27 mouse cellular contexts compared by ENCODE assay signal in genomic region chr8:95058661-95059060, GRCm38 (mm10). TPM values are rescaled to one million over a fixed set of nuclear protein-coding genes. Genes with fewer than 3 reads are reported as not detected.
DNase-seq lines count a peak whose midpoint lies in the region; ATAC-seq and TF ChIP-seq lines count a peak whose summit lies in the region.
"Had no signal": no experiment of that assay in that cellular context is flagged by ENCODE, and none has a peak within 500 bp of the region (broad histone marks: within the 10 kb centered on the region; RNA-seq: fewer than 3 reads in every experiment).

No protein-coding gene starts in this region.

- H3K27me3 ChIP-seq in liver, postnatal 0 days (ENCODE audit: insufficient read depth, low read length), result no peaks in the 10 kb centered on the region
- no peaks in the 10 kb centered on the region for H3K27me3 ChIP-seq in hindbrain, embryonic 10.5 days (ENCODE audit: insufficient read depth, poor library complexity, severe bottlenecking)
- H3K27me3 ChIP-seq: embryonic facial prominence, embryonic 15.5 days; forebrain, embryonic 15.5 days; heart, embryonic 13.5 days; hindbrain, embryonic 15.5 days; limb, embryonic 13.5 days; midbrain, embryonic 12.5 days had no signal

- H3K9ac ChIP-seq in liver, postnatal 0 days (replicated peaks), result no peak overlapping the region
- H3K9ac ChIP-seq: embryonic facial prominence, embryonic 15.5 days; forebrain, embryonic 15.5 days; heart, embryonic 13.5 days; hindbrain, embryonic 15.5 days; limb, embryonic 13.5 days; midbrain, embryonic 12.5 days had no signal

- TF ChIP-seq EP300 in liver, postnatal 0 days (IDR thresholded peaks at IDR 0.05; ENCODE audit: low read depth), result no peak

- no peak overlapping the region for H3K4me3 ChIP-seq in liver, postnatal 0 days (ENCODE audit: low read depth, low read length)
- H3K4me3 ChIP-seq in hindbrain, embryonic 10.5 days, result no peak overlapping the region
- H3K4me3 ChIP-seq: embryonic facial prominence, embryonic 15.5 days; forebrain, embryonic 15.5 days; heart, embryonic 13.5 days; hindbrain, embryonic 15.5 days; layer of hippocampus, adult 2 months; limb, embryonic 13.5 days; midbrain, embryonic 12.5 days had no signal

- H3K4me1 ChIP-seq in liver, postnatal 0 days (ENCODE audit: insufficient read depth), result peaks cover 18% of the 10 kb centered on the region; the same call in 1 of the 2 replicates
- H3K4me1 ChIP-seq in hindbrain, embryonic 10.5 days (replicated peaks), result 0 out of 2 replicates have a peak, but pooled peaks cover 3% of the 10 kb centered on the region
- H3K4me1 ChIP-seq: embryonic facial prominence, embryonic 15.5 days; forebrain, embryonic 15.5 days; limb, embryonic 13.5 days had no signal

- ATAC-seq in liver, postnatal 0 days, result no peak
- ATAC-seq: forebrain, embryonic 15.5 days; lung, postnatal 0 days had no signal

- peak overlapping the region; percentile 35; the same call in 1 of the 2 replicates for H3K4me2 ChIP-seq in liver, postnatal 0 days (ENCODE audit: low read depth, low read length)
- H3K4me2 ChIP-seq: embryonic facial prominence, embryonic 15.5 days; forebrain, embryonic 15.5 days; heart, embryonic 13.5 days; hindbrain, embryonic 15.5 days; limb, embryonic 13.5 days; midbrain, embryonic 12.5 days had no signal

- no peak overlapping the region; the same call in 1 of the 2 replicates for H3K27ac ChIP-seq in liver, postnatal 0 days (ENCODE audit: low read depth)
- no peak overlapping the region for H3K27ac ChIP-seq in hindbrain, embryonic 10.5 days
- H3K27ac ChIP-seq: embryonic facial prominence, embryonic 15.5 days; forebrain, embryonic 15.5 days; heart, embryonic 13.5 days; hindbrain, embryonic 15.5 days; layer of hippocampus, adult 2 months; limb, embryonic 13.5 days; macrophage; midbrain, embryonic 12.5 days had no signal

- intact Hi-C loops in left cerebral cortex, postnatal 14 days (cut with DNase I), result no loop called here

- DNase-seq in thymus, postnatal 0 days (ENCODE audit: low spot score), result peak; percentile 52
- no peak for DNase-seq in thymus, postnatal 4 days
- DNase-seq in MEL-GATA-1-ER (ENCODE audit: extremely low read depth, low read depth), result peak; percentile 87
- no peak for DNase-seq in liver, postnatal 0 days
- no peak for DNase-seq in hindbrain, embryonic 10.5 days (ENCODE audit: low spot score)
- DNase-seq in right cerebral cortex, postnatal 4 days, result no peak
- DNase-seq in left cerebral cortex, postnatal 14 days (ENCODE audit: low spot score in 2 of 2), result no peak
- DNase-seq: adrenal gland, postnatal 14 days; cerebellum, adult 9-10 months; heart, adult 18-20 months; heart, postnatal 14 days; kidney, adult 8-10 months; kidney, postnatal 25 days; layer of hippocampus, postnatal 36 days had no signal

- H3K9me3 ChIP-seq in liver, postnatal 0 days (ENCODE audit: low read length), result no peaks in the 10 kb centered on the region
- H3K9me3 ChIP-seq in hindbrain, embryonic 10.5 days, result no peaks in the 10 kb centered on the region
- H3K9me3 ChIP-seq: embryonic facial prominence, embryonic 15.5 days; forebrain, embryonic 15.5 days; heart, embryonic 13.5 days; hindbrain, embryonic 15.5 days; limb, embryonic 13.5 days; midbrain, embryonic 12.5 days had no signal

- WGBS in liver, postnatal 0 days (ENCODE audit: insufficient replicate concordance), result 27% methylated on average over 6 of the region's 6 CpGs
- WGBS in hindbrain, embryonic 10.5 days, result 86% methylated on average over 6 of the region's 6 CpGs

- TF ChIP-seq CTCF in liver, postnatal 0 days (IDR thresholded peaks at IDR 0.05; ENCODE audit: low read depth), result no peak

- no peaks in the 10 kb centered on the region for H3K36me3 ChIP-seq in liver, postnatal 0 days (replicated peaks; ENCODE audit: insufficient read depth, low read length)
- H3K36me3 ChIP-seq in hindbrain, embryonic 10.5 days, result no peaks in the 10 kb centered on the region
- H3K36me3 ChIP-seq: embryonic facial prominence, embryonic 15.5 days; forebrain, embryonic 15.5 days; heart, embryonic 13.5 days; hindbrain, embryonic 15.5 days; limb, embryonic 13.5 days; midbrain, embryonic 12.5 days had no signal

RNA-seq across cellular contexts. Expression of gene Drc7, which starts 3.8 kb away (rescaled TPM):
- polyA plus RNA-seq in thymus, postnatal 0 days (2015; fragmentation: Nextera tagmentation; extraction: Ambion mirVana), result 1.3 TPM in 2 replicates
- polyA plus RNA-seq in liver, postnatal 0 days (2015; fragmentation: Nextera tagmentation; extraction: Ambion mirVana), result 0.21 and 0.28 TPM in 2 replicates
- 0.68 and 0.88 TPM in 2 replicates for polyA plus RNA-seq in hindbrain, embryonic 10.5 days (2016; fragmentation: Nextera tagmentation; extraction: Ambion mirVana)
- total RNA-seq in left cerebral cortex, postnatal 14 days (2021), result 1 to 10 TPM; 1.3 to 2.1 TPM
- total RNA-seq: adrenal gland, postnatal 14 days; gastrocnemius, adult 8-10 months; heart, adult 18-20 months; monocyte, adult 5-6 weeks had no signal
- polyA plus RNA-seq: heart, embryonic 13.5 days; intestine, embryonic 14.5 days; limb, embryonic 13.5 days; macrophage; midbrain, embryonic 12.5 days; urinary bladder, adult 2 months had no signal

RNA-seq across cellular contexts. Expression of gene Katnb1, which starts 22.3 kb away (rescaled TPM):
- polyA plus RNA-seq in thymus, postnatal 0 days (2015; fragmentation: Nextera tagmentation; extraction: Ambion mirVana), result 20.1 and 20.3 TPM in 2 replicates
- 4.7 and 5.1 TPM in 2 replicates for polyA plus RNA-seq in liver, postnatal 0 days (2015; fragmentation: Nextera tagmentation; extraction: Ambion mirVana)
- 37.7 and 41.6 TPM in 2 replicates for polyA plus RNA-seq in hindbrain, embryonic 10.5 days (2016; fragmentation: Nextera tagmentation; extraction: Ambion mirVana)
- total RNA-seq in left cerebral cortex, postnatal 14 days (2021), result 10 to 100 TPM; 43.9 to 47.2 TPM

RNA-seq across cellular contexts. Expression of gene Adgrg3, which starts 41.2 kb away (rescaled TPM):
- polyA plus RNA-seq in thymus, postnatal 0 days (2015; fragmentation: Nextera tagmentation; extraction: Ambion mirVana), result 8.5 and 9.7 TPM in 2 replicates
- 8.9 and 9.6 TPM in 2 replicates for polyA plus RNA-seq in liver, postnatal 0 days (2015; fragmentation: Nextera tagmentation; extraction: Ambion mirVana)
- polyA plus RNA-seq in hindbrain, embryonic 10.5 days (2016; fragmentation: Nextera tagmentation; extraction: Ambion mirVana), result 3.2 and 3.5 TPM in 2 replicates
- under 1 TPM; 0.68 to 0.89 TPM for total RNA-seq in left cerebral cortex, postnatal 14 days (2021)

Comparison
In these comparisons a context has a peak if more than half of its experiments do, and no peak if none do; other contexts are left out.
1. DNase-seq: peak in thymus, postnatal 0 days (single experiment) and MEL-GATA-1-ER (single experiment); none in thymus, postnatal 4 days (single experiment), liver, postnatal 0 days (single experiment), hindbrain, embryonic 10.5 days (single experiment), right cerebral cortex, postnatal 4 days (single experiment) and left cerebral cortex, postnatal 14 days (0 of 2).